Mouse (Mus musculus): Measurements from ENCODE around the gene Rufy2.

DNA sequence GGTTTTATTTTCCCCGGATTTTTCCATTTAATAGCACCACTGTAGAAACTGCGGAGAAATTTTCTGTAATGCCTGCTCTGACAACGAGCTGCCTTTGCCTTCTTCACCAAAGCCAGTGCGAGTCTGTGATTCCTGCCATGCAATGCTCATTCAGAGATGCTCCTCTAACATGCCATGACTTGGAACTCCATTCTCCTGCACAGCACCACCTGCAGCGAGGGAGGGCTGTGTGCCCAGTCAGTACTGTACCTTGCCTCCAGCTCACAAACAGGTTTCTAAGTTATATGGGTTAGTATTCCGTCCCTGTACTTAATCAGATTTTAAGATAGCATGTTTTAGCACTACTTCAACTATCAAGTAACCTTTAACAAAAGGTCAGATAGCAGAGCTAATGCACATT lies 31.5 kb downstream of the Rufy2 start:
- TF ChIP-seq HCFC1 (IDR thresholded peaks at IDR 0.05; ENCODE audit: low read depth, low read length) (no peak), CHD2 (IDR thresholded peaks at IDR 0.05; ENCODE audit: low read length) (no peak), MEF2A (IDR thresholded peaks at IDR 0.05; ENCODE audit: extremely low read depth, insufficient replicate concordance, low read depth, low read length, poor library complexity, severe bottlenecking) (no peak), GATA1 (IDR thresholded peaks at IDR 0.05; ENCODE audit: low read depth, low read length) (no peak), EP300 (IDR thresholded peaks at IDR 0.05; ENCODE audit: low read depth in 1 of 2, low read length in 2 of 2) (no peak), CTCF (IDR thresholded peaks at IDR 0.05 in 2 of 3, conservative IDR thresholded peaks at IDR 0.05 in 1 of 3; ENCODE audit: control insufficient read depth in 1 of 3, insufficient read depth in 1 of 3, low read depth in 2 of 3, low read length in 3 of 3, poor library complexity in 1 of 3, severe bottlenecking in 1 of 3) (no peak), E2F4 (IDR thresholded peaks at IDR 0.05; ENCODE audit: borderline replicate concordance, low read depth, low read length) (no peak), SMC3 (IDR thresholded peaks at IDR 0.05; ENCODE audit: low read depth, low read length) (no peak), POLR2A (IDR thresholded peaks at IDR 0.05; ENCODE audit: control insufficient read depth in 1 of 2, insufficient read depth in 1 of 2, low read depth in 1 of 2, low read length in 2 of 2, poor library complexity in 1 of 2) (no peak), ZKSCAN1 (IDR thresholded peaks at IDR 0.05; ENCODE audit: low read depth, low read length) (no peak)
